Mouse (Mus musculus): ENCODE results near the gene Igfbp5.

GRCm38 (mm10) chr1:72873511-72874286, 985 bp downstream of the Igfbp5 start:
- TF ChIP-seq EP300 (IDR thresholded peaks at IDR 0.05; ENCODE audit: low read depth) (no peak), CTCF (IDR thresholded peaks at IDR 0.05; ENCODE audit: low read depth) (no peak)

Measured in heart, postnatal 0 days (tissue).